Mouse (Mus musculus): ENCODE results near the gene Ptprcap. TPM values are rescaled to one million over a fixed set of nuclear protein-coding genes. Genes with fewer than 3 reads are reported as not detected.
A peak's percentile ranks its signal among the peaks of the same experiment; 100 is the strongest.

Ptprcap gene
- total and polyA plus RNA-seq, 3 experiments, result 67.9 to 75.7 TPM; not detected in 1

- H3K9ac ChIP-seq (ENCODE audit: control insufficient read depth, low read depth, low read length, poor library complexity, severe bottlenecking), result no peak overlapping the region
- no peak for TF ChIP-seq ZMIZ1 (IDR thresholded peaks at IDR 0.05; ENCODE audit: low read depth, low read length)
- no peak for TF ChIP-seq POLR2AphosphoS2 (IDR thresholded peaks at IDR 0.05; ENCODE audit: low read length)
- no peak for TF ChIP-seq USF1 (IDR thresholded peaks at IDR 0.05; ENCODE audit: low read depth, low read length)
- TF ChIP-seq HCFC1 (IDR thresholded peaks at IDR 0.05; ENCODE audit: low read depth, low read length), result no peak
- H3K27me3 ChIP-seq (ENCODE audit: control insufficient read depth in 1 of 2, insufficient read depth in 2 of 2, low read length in 2 of 2), result no peaks in the 10 kb centered on the region
- H3K4me3 ChIP-seq (ENCODE audit: control insufficient read depth in 1 of 2, insufficient read depth in 1 of 2, low read depth in 2 of 2, low read length in 2 of 2), result no peak overlapping the region
- H3K4me1 ChIP-seq (ENCODE audit: control insufficient read depth in 1 of 2, insufficient read depth in 2 of 2, low read length in 2 of 2), result peaks cover 4 to 9% of the 10 kb centered on the region in 2 experiments; a peak in 3 of 4 replicates
- H3K79me2 ChIP-seq (ENCODE audit: control insufficient read depth, insufficient read depth, low read length, poor library complexity), result peaks cover 7% of the 10 kb centered on the region
- no peaks in the 10 kb centered on the region for H3K9me3 ChIP-seq (replicated peaks; ENCODE audit: insufficient read depth, low read length)
- H3K27ac ChIP-seq (ENCODE audit: control insufficient read depth, low read depth, low read length), result no peak overlapping the region
- peaks cover 1 to 2% of the 10 kb centered on the region in 2 experiments; a peak in 3 of 4 replicates for H3K36me3 ChIP-seq (ENCODE audit: control insufficient read depth in 1 of 2, insufficient read depth in 2 of 2, low read length in 2 of 2)
- no peak for DNase-seq (ENCODE audit: low read depth, low spot score)
These were observed 3.4 kb downstream of the Ptprcap start for GRCm38 (mm10) chr19:4156771-4157170.

DNA sequence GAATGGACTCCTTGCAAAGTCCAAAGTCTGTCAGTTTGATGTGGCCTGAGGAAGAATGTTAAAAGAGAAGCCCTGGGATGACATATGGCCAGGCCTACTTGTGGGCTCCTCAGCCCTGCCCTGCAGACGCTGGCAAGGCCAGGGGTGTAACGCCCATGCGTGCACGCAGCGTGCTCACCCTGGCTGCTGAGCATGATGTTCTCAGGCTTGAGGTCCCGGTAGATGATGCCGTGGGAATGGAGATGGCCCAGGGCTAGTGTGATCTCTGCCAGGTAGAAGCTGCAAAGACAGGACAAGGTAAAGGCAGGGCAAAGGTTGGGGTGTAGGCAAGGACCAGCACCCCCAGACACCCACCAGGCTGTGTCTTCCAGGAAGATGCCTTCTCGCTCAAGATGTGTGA is 5.6 kb downstream of the Ptprcap start:
- DNase-seq (ENCODE audit: low read depth, low spot score), result no peak
- H3K36me3 ChIP-seq (ENCODE audit: control insufficient read depth in 1 of 2, insufficient read depth in 2 of 2, low read length in 2 of 2), result peaks cover 0 to 12% of the 10 kb centered on the region in 2 experiments; a peak in 3 of 4 replicates
- H3K4me3 ChIP-seq (ENCODE audit: control insufficient read depth in 1 of 2, insufficient read depth in 1 of 2, low read depth in 2 of 2, low read length in 2 of 2), result no peak overlapping the region
- TF ChIP-seq CHD1 (IDR thresholded peaks at IDR 0.05; ENCODE audit: low read depth, low read length) (no peak), MXI1 (IDR thresholded peaks at IDR 0.05; ENCODE audit: low read depth, low read length) (no peak), ZMIZ1 (IDR thresholded peaks at IDR 0.05; ENCODE audit: low read depth, low read length) (no peak), ELF1 (IDR thresholded peaks at IDR 0.05; ENCODE audit: low read depth, low read length) (no peak), GABPA (IDR thresholded peaks at IDR 0.05; ENCODE audit: low read depth, low read length) (no peak)
- H3K9me3 ChIP-seq (replicated peaks; ENCODE audit: insufficient read depth, low read length), result no peaks in the 10 kb centered on the region
- no peak overlapping the region for H3K27ac ChIP-seq (ENCODE audit: control insufficient read depth, low read depth, low read length)
- H3K4me1 ChIP-seq (ENCODE audit: control insufficient read depth in 1 of 2, insufficient read depth in 2 of 2, low read length in 2 of 2), result peaks cover 5 to 24% of the 10 kb centered on the region in 2 experiments
- H3K27me3 ChIP-seq (ENCODE audit: control insufficient read depth in 1 of 2, insufficient read depth in 2 of 2, low read length in 2 of 2), result no peaks in the 10 kb centered on the region
- no peak overlapping the region for H3K9ac ChIP-seq (ENCODE audit: control insufficient read depth, low read depth, low read length, poor library complexity, severe bottlenecking)
- H3K79me2 ChIP-seq (ENCODE audit: control insufficient read depth, insufficient read depth, low read length, poor library complexity), result peaks cover 10% of the 10 kb centered on the region

GRCm38 (mm10) chr19:4162646-4163542 is 9.5 kb downstream of the Ptprcap start, which contains the start of gene Rps6kb2:
Gene Rps6kb2 (minus strand): TSS chr19:4163354.
- H3K27ac ChIP-seq (ENCODE audit: control insufficient read depth, low read depth, low read length), result peak within 1 kb of the TSS; percentile 50
- H3K36me3 ChIP-seq (ENCODE audit: control insufficient read depth in 1 of 2, insufficient read depth in 2 of 2, low read length in 2 of 2), result peaks cover 0 to 10% of the 10 kb centered on the region in 2 experiments; a peak in 3 of 4 replicates
- TF ChIP-seq MAFK (IDR thresholded peaks at IDR 0.05; ENCODE audit: borderline replicate concordance, low read depth, low read length), result no peak
- no peak for TF ChIP-seq CTCF (IDR thresholded peaks at IDR 0.05 in 2 of 3, conservative IDR thresholded peaks at IDR 0.05 in 1 of 3; ENCODE audit: control insufficient read depth in 1 of 3, insufficient read depth in 1 of 3, low read depth in 2 of 3, low read length in 3 of 3, poor library complexity in 1 of 3, severe bottlenecking in 1 of 3)
- no peak for TF ChIP-seq ZNF384 (IDR thresholded peaks at IDR 0.05; ENCODE audit: low read depth, low read length)
- no peak for TF ChIP-seq ZKSCAN1 (IDR thresholded peaks at IDR 0.05; ENCODE audit: low read depth, low read length)
- no peak for TF ChIP-seq RCOR1 (IDR thresholded peaks at IDR 0.05; ENCODE audit: low read depth, low read length)
- TF ChIP-seq JUND (IDR thresholded peaks at IDR 0.05; ENCODE audit: low read depth, low read length), result no peak
- TF ChIP-seq SMC3 (IDR thresholded peaks at IDR 0.05; ENCODE audit: low read depth, low read length), result no peak
- TF ChIP-seq MXI1 (IDR thresholded peaks at IDR 0.05; ENCODE audit: low read depth, low read length), result peak; percentile 88
- no peak for TF ChIP-seq BHLHE40 (IDR thresholded peaks at IDR 0.05; ENCODE audit: borderline replicate concordance, low read depth, low read length)
- TF ChIP-seq ZMIZ1 (IDR thresholded peaks at IDR 0.05; ENCODE audit: low read depth, low read length), result 0 out of 2 replicates have a peak, but pooled peaks have one; percentile 27
- TF ChIP-seq MYB (IDR thresholded peaks at IDR 0.05; ENCODE audit: low read depth, low read length), result no peak
- peak; percentile 61 for TF ChIP-seq NELFE (IDR thresholded peaks at IDR 0.05; ENCODE audit: low read depth, low read length)
- TF ChIP-seq ETS1 (IDR thresholded peaks at IDR 0.05; ENCODE audit: low read depth, low read length), result peak; percentile 56; the same call in 1 of the 2 replicates
- no peak for TF ChIP-seq UBTF (IDR thresholded peaks at IDR 0.05; ENCODE audit: borderline replicate concordance, insufficient read depth, low read depth, low read length)
- TF ChIP-seq TAL1 (IDR thresholded peaks at IDR 0.05; ENCODE audit: low read length), result no peak
- no peak for TF ChIP-seq CHD2 (IDR thresholded peaks at IDR 0.05; ENCODE audit: low read length)
- TF ChIP-seq TCF12 (IDR thresholded peaks at IDR 0.05; ENCODE audit: low read depth, low read length), result peak; percentile 64; the same call in 1 of the 2 replicates
- peak; percentile 99 for TF ChIP-seq SIN3A (IDR thresholded peaks at IDR 0.05; ENCODE audit: low read length)

More at GRCm38 (mm10) chr19:4162646-4163542, 9.5 kb downstream of the Ptprcap start, which contains the start of gene Rps6kb2:
- H3K4me1 ChIP-seq (ENCODE audit: control insufficient read depth in 1 of 2, insufficient read depth in 2 of 2, low read length in 2 of 2), result peaks cover 2 to 20% of the 10 kb centered on the region in 2 experiments
- peaks cover 4% of the 10 kb centered on the region for H3K79me2 ChIP-seq (ENCODE audit: control insufficient read depth, insufficient read depth, low read length, poor library complexity)
- H3K9me3 ChIP-seq (replicated peaks; ENCODE audit: insufficient read depth, low read length), result no peaks in the 10 kb centered on the region
- peak within 1 kb of the TSS; percentile 85 to 87 for H3K4me3 ChIP-seq (ENCODE audit: control insufficient read depth in 1 of 2, insufficient read depth in 1 of 2, low read depth in 2 of 2, low read length in 2 of 2)
- peak; percentile 97 for DNase-seq (ENCODE audit: low read depth, low spot score)
- H3K27me3 ChIP-seq (ENCODE audit: control insufficient read depth in 1 of 2, insufficient read depth in 2 of 2, low read length in 2 of 2), result no peaks in the 10 kb centered on the region
- peak within 1 kb of the TSS; percentile 89 for H3K9ac ChIP-seq (ENCODE audit: control insufficient read depth, low read depth, low read length, poor library complexity, severe bottlenecking)

Measured in MEL (cell line).